Mouse (Mus musculus) bone marrow macrophage, adult 2 months (primary cell): ENCODE measurements around the gene BC004004.
"Not testable (repeated sequence)": the region's sequence is repeated elsewhere in the genome, so short reads cannot be mapped to it uniquely, and the experiment has no call there.

Source experiments
- CTCF ChIP-seq: IDR thresholded peaks from 2 replicates; pipeline ENCODE4 v1.5.1; 2012; ENCODE audit warnings: low read depth, mild to moderate bottlenecking, low read length, moderate library complexity
- POLR2A ChIP-seq: IDR thresholded peaks from 2 replicates; pipeline ENCODE4 v1.6.1; 2012; ENCODE audit warnings: mild to moderate bottlenecking, low read depth, low read length, borderline replicate concordance

DNA sequence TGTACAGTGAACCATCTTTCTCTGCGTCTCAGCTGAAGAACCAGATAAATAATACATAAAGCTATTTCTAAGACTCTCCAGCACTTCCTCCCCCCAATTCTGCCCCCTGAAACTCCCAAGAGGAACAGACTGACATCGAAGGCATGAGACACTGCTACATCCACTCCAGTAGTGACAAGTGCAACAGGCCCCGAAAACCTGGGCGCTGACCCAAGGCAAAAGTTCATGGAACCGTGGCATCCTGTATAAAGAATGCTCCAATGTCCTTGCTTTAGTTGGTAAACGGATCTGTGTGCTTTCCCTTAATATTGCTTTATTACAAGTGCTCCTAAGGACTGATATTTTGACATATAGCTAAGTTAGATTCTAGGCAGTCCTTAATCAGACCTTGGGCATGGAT is 13.8 kb upstream of the BC004004 start:
- not testable (repeated sequence) for TF ChIP-seq CTCF, POLR2A
